Mouse (Mus musculus): ENCODE results near the gene Trim67. TPM values are rescaled to one million over a fixed set of nuclear protein-coding genes. Genes with fewer than 3 reads are reported as not detected.

Trim67 gene
- polyA plus RNA-seq, 1 experiment from 2014 or later: 0.46 TPM

DNA sequence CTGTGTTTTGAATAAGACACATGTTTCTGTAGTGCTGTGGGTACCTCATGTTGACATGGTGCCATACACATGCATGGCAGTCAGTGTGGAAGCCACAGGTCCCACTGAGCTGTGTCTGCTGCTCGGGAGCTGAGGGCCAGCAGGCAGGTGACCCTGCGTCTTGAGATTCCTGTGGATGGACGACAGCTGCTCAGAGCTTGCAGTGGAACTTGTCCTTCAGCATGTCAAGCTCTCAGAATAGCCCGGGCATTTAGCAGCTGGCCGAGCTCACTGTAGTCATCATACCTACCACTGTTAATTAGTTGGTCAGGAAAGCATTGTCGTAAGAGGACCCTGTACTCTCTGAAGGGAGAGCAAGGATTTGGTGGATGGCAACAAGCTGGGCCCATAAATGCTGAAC lies 76.8 kb downstream of the Trim67 start:
- no peaks in the 10 kb centered on the region for H3K27me3 ChIP-seq (ENCODE audit: low read depth, poor library complexity, severe bottlenecking)
- no peak for DNase-seq (ENCODE audit: low spot score)
- peaks cover 11% of the 10 kb centered on the region; the same call in 1 of the 2 replicates for H3K4me1 ChIP-seq
- H3K4me3 ChIP-seq: no peak overlapping the region
- no peaks in the 10 kb centered on the region for H3K9me3 ChIP-seq (replicated peaks)
- peaks cover 64% of the 10 kb centered on the region for H3K36me3 ChIP-seq
- 92% methylated on average over 6 of the region's 6 CpGs for WGBS
- no peak overlapping the region for H3K27ac ChIP-seq (replicated peaks)

DNA sequence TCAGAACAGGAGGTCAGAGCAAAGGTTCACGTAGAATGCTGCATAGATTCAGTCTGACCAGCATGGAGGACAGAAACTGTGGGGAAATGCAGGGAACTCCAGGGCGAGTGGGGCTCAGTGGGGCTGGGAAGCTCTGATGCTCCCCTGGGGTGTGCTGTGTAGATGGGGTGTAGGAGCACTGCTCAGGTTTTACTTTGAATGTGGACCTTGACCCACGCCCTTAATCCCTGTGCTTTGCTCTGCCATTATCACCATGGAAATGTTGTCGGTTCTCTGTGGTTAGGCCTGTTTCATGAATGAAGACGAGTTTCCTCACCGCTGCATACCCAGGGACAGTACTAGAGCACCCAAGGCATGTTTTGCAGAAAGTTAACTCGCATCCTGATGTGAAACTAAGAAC lies 78.6 kb downstream of the Trim67 start:
- WGBS: 95% methylated on average over 7 of the region's 7 CpGs
- no peaks in the 10 kb centered on the region for H3K27me3 ChIP-seq (ENCODE audit: low read depth, poor library complexity, severe bottlenecking)

DNA sequence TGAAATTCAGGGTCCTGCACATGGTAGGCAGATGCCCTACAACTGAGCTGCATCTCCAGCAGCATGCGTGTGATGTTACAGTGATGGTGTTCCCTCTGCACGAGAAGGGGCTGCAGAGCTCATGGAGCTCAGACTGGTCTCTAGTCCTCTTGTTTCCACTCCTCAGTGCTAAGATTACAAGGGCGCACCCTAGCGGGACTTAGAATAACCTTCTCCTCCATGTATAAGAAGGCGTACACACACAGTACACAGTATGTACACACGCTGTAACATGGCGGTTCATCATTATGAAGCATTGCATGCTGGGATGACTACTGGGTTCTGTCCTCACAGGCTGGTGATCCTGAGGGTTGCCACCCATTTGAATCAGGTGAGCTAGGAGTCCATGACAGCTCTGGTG lies 79.2 kb downstream of the Trim67 start:
- WGBS: 94% methylated on average over 7 of the region's 7 CpGs
- Histone ChIP-seq H3K27ac (replicated peaks) (no peak overlapping the region), H3K36me3 (peaks cover 76% of the 10 kb centered on the region), H3K4me3 (no peak overlapping the region), H3K4me1 (peaks cover 11% of the 10 kb centered on the region; the same call in 1 of the 2 replicates), H3K27me3 (ENCODE audit: low read depth, poor library complexity, severe bottlenecking) (no peaks in the 10 kb centered on the region), H3K9me3 (replicated peaks) (no peaks in the 10 kb centered on the region)
- no peak for DNase-seq (ENCODE audit: low spot score)

More for the DNA sequence above, 78.6 kb downstream of the Trim67 start:
- Histone ChIP-seq H3K9me3 (replicated peaks) (no peaks in the 10 kb centered on the region), H3K36me3 (peaks cover 71% of the 10 kb centered on the region), H3K4me1 (peaks cover 11% of the 10 kb centered on the region; the same call in 1 of the 2 replicates), H3K4me3 (no peak overlapping the region), H3K27ac (replicated peaks) (no peak overlapping the region)
- no peak for DNase-seq (ENCODE audit: low spot score)

DNA sequence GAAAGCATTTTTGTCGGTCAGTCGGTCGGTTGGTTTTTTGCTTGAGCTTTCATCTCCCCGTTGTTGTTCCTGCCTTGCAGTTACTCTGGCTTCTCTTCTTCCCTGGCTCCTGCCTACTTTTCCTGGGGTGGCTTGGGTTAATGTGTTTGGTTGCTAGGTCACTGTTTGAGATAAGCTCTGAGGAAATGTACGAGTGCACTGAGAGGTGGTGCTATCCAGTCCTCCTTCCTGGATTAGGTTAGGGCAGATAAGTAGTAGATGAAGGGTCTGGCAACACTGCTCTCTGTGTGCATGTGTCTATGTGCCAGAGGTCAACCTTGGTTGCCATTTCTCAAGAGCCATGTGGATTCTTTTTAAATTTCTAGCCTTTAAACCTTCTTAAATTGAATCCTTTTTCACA lies 79.8 kb downstream of the Trim67 start:
- H3K36me3 ChIP-seq: peaks cover 78% of the 10 kb centered on the region

DNA sequence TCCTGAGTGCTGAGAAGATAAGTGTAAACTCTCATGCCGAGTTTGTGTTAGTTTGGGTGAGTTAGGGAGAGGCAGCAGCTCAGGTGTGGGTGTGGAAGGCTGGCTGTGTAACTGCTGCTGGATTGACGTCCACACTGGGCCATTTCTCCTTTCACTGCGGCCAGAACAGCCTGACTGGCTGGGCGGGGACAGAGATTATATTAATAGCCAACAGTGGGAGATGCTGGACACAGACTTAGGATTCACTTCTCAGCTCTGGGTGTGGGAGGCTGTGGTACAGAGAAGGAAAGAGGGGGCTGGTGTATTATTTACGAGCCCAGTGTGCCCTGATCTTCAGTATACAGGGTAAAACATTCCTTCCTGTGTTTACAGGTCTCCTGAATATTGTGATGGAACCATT lies 85.2 kb downstream of the Trim67 start:
- Histone ChIP-seq H3K36me3 (peaks cover 99% of the 10 kb centered on the region), H3K27ac (replicated peaks) (no peak overlapping the region), H3K9me3 (replicated peaks) (no peaks in the 10 kb centered on the region), H3K4me3 (no peak overlapping the region), H3K4me1 (no peaks in the 10 kb centered on the region), H3K27me3 (ENCODE audit: low read depth, poor library complexity, severe bottlenecking) (no peaks in the 10 kb centered on the region)
- no peak for DNase-seq (ENCODE audit: low spot score)
- WGBS: 95% methylated on average over 5 of the region's 5 CpGs

More for the DNA sequence above, 79.8 kb downstream of the Trim67 start:
- Histone ChIP-seq H3K4me1 (peaks cover 8% of the 10 kb centered on the region; the same call in 1 of the 2 replicates), H3K4me3 (no peak overlapping the region), H3K27me3 (ENCODE audit: low read depth, poor library complexity, severe bottlenecking) (no peaks in the 10 kb centered on the region), H3K9me3 (replicated peaks) (no peaks in the 10 kb centered on the region), H3K27ac (replicated peaks) (no peak overlapping the region)
- DNase-seq (ENCODE audit: low spot score): no peak
- WGBS: 92% methylated on average over 5 of the region's 5 CpGs

DNA sequence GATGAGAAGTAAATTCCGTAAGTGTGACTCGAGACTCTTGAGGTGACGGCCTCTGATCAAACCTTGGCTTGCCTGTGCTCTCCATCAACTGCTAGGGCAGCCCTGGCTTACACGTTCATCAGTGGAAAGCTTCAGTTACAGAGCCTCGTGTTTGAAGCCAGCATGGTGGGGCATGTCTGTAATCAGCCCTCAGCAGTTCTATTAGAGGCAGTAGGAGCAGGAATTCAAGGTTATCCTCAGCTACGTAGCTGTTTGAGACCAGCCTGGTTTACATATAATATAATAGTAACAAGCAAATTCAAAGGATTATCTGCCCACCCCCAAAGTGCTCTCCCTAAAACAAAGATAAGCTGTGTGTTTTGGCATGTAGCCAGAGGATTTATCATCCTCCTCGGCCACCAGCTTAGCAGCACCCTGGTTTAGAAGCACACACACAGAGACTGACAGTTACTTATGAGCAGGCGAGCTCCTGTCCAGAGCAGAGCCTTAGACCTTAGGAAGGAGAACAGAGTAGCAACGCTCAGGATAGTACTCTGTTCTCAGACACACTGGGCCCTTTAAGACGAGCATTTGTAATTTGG lies 86.1 kb downstream of the Trim67 start:
- Histone ChIP-seq H3K27ac (replicated peaks) (no peak overlapping the region), H3K4me1 (no peaks in the 10 kb centered on the region), H3K27me3 (ENCODE audit: low read depth, poor library complexity, severe bottlenecking) (no peaks in the 10 kb centered on the region), H3K9me3 (replicated peaks) (no peaks in the 10 kb centered on the region), H3K4me3 (no peak overlapping the region), H3K36me3 (peaks cover 99% of the 10 kb centered on the region)
- no peak for DNase-seq (ENCODE audit: low spot score)
- WGBS: 92% methylated on average over 10 of the region's 10 CpGs

Other genes with a start within 250 kb of the Trim67 start
- gene Agt, start 223.4 kb upstream of the Trim67 start, polyA plus RNA-seq (2016; fragmentation: Nextera tagmentation; extraction: Ambion mirVana): not detected in 2 replicates
- gene Capn9, start 217.0 kb upstream of the Trim67 start, polyA plus RNA-seq (2016; fragmentation: Nextera tagmentation; extraction: Ambion mirVana): not detected in 2 replicates
- 17.5 and 17.7 TPM in 2 replicates for gene 2310022B05Rik, start 129.7 kb upstream of the Trim67 start, polyA plus RNA-seq (2016; fragmentation: Nextera tagmentation; extraction: Ambion mirVana)
- gene Ttc13, start 71.1 kb upstream of the Trim67 start, polyA plus RNA-seq (2016; fragmentation: Nextera tagmentation; extraction: Ambion mirVana): 53.3 and 56.0 TPM in 2 replicates
- 35.4 and 36.5 TPM in 2 replicates for gene Arv1, start 71.0 kb upstream of the Trim67 start, polyA plus RNA-seq (2016; fragmentation: Nextera tagmentation; extraction: Ambion mirVana)
- gene Fam89a, start 41.3 kb upstream of the Trim67 start, polyA plus RNA-seq (2016; fragmentation: Nextera tagmentation; extraction: Ambion mirVana): 1.7 and 2.0 TPM in 2 replicates
- 149 and 156 TPM in 2 replicates for gene Gnpat, start 69.9 kb downstream of the Trim67 start, polyA plus RNA-seq (2016; fragmentation: Nextera tagmentation; extraction: Ambion mirVana)
- gene 2810004N23Rik, start 70.0 kb downstream of the Trim67 start, polyA plus RNA-seq (2016; fragmentation: Nextera tagmentation; extraction: Ambion mirVana): 61.7 and 72.1 TPM in 2 replicates
- 8.4 and 9.6 TPM in 2 replicates for gene Exoc8, start 104.6 kb downstream of the Trim67 start, polyA plus RNA-seq (2016; fragmentation: Nextera tagmentation; extraction: Ambion mirVana)
- 10.6 and 14.7 TPM in 2 replicates for gene Sprtn, start 104.8 kb downstream of the Trim67 start, polyA plus RNA-seq (2016; fragmentation: Nextera tagmentation; extraction: Ambion mirVana)
- gene Egln1, start 156.2 kb downstream of the Trim67 start, polyA plus RNA-seq (2016; fragmentation: Nextera tagmentation; extraction: Ambion mirVana): 11.9 and 12.3 TPM in 2 replicates
- 138 and 149 TPM in 2 replicates for gene Tsnax, start 219.9 kb downstream of the Trim67 start, polyA plus RNA-seq (2016; fragmentation: Nextera tagmentation; extraction: Ambion mirVana)

Measured in midbrain, embryonic 10.5 days (tissue).